Mouse (Mus musculus) fibroblast of lung, adult 2 months (primary cell): ENCODE results near the gene Hoxa10.

Source experiments
- DNase-seq: peaks from one replicate; pipeline ENCODE4 v3.0.0-alpha.2; 2011; ENCODE audit warnings: low read depth

Hoxa10 gene

DNA sequence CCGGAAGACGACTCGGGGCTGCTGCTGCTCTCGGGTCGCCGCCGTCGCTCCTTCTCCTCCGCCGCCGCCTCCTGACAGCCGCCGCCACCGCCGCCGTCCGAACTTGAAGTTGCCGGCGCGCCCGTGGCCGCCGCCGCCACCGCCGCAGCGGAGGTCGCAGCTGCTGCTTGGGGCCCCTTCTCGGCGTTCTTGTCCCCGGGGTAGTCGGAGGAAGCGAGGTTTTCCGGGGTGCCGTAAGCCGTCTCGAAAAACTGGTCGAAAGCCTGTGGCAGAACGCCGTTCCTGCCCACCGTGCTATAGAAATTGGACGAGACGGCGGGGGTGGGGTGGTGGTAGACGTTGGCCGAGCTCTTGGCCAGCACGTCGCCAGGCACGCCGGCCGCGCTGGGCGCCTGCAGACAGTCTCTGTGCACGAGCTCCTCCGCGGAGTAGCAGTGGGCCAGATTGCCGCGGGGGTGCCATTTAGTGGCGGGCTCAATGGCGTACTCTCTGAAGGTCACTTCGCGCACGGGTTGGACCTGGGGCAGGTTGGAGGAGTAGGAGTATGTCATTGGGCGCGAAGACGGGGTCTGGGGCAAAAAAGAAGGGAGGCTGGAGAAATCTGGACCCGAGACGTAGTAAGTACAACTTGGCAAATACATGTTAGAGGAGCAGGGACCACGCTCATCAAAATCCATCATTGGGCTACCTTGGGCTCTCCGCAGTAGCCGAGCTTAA, 4.5 kb upstream of the Hoxa10 start:
- no peak for DNase-seq

DNA sequence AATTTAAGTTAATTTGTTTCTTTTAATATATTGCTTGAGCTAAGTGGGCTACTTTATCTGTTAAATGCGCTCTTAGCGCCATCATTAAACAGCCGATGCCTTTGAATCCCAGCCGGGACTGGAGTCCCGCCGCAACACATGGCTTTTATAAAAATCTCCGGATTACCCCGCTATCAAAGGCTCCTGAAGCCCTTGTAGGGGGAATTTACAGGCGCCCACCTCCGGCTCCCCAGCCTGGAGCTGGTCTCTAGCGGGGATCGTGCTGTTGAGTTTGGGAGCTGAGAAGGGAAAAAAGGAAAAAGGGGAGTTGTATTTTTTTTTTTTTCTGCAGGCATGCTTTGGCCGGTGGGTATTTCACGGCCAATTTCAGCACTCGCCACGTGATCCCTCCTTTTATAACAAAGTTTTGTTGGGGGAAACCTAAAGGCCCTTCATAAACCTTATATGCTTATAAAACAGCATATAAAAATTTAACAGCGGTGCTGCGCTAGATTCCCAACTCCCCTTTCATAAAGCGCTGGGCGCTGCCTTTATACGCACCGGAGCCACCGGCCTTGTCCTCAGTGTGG, 3.9 kb upstream of the Hoxa10 start:
- no peak for DNase-seq

DNA sequence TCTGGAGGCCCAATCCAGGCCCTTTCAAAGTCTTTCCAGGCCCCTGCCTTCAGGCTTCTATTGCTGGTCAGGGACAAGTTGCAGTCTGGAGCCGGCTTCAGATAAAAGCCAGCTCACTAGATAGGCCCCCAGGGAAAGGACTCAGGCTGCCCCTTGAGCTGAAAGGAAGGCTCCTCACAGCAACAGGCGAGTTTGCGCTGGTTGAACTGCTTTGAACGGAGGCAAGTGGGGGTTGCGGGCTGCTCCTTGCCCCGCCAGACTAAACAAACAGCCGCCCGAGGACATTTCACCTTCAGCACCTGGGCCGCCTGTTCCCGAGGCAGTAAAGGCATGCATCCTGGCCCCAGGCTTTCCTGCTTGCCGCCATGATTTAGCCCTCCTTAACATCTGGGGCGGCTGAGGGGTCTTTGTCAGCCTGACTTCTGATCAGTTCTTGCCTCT, 3.0 kb upstream of the Hoxa10 start:
- no peak for DNase-seq

DNA sequence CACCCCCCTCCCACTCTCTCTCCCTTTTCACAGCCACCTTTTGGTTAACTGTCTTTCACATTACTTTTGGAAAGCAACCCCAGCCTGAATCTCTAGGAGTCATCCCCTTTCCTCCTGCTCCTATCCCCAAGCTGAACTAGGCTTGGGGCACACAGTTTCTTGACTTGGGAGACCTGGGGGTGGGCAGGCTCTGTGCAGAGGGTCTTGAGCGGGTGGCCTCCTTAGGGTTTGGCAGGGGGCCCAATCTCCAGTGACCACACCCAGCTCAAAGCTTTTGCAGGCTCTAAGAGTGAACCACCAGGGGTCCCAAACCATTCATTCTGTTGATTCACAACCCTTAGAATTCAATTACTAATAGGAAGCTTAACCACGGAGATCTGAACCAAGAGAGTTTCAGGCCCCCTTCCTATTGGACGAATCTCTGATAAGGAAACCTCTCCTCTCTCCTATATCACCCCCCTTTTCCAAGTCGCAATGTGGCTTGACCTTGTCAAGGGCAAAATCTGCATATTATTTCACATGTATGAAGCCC, 2.2 kb upstream of the Hoxa10 start:
- DNase-seq: no peak

DNA sequence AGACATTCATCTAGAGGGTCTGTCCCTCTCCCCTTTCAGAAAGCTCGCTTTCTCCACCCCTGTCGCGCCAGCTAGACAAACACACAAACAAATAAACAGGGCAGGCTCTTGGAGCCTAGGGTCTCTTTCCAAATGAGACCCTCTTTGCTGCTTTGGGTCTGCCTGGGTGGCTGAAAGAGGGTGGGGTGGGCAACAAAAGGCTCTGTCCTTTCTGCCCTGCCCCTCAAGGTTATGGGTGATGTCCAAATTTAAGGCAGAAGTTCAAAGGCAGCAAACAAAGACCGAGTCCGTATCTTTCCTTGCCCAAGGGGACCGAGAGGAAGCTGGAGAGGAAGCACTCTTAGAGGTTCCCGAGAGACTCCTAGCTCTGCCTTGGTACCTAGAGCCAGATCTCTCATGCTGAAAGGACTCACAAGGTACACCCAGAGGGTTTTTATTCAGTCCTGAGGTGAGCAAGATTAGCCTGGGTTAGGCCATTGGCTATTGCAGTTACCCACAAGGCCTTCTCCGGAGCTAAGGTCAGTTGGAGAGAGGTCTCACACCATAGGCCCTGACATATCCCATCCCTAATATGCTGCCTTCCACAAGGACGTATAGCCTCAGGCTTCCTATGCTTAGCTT, 457 bp upstream of the Hoxa10 start:
- no peak for DNase-seq

DNA sequence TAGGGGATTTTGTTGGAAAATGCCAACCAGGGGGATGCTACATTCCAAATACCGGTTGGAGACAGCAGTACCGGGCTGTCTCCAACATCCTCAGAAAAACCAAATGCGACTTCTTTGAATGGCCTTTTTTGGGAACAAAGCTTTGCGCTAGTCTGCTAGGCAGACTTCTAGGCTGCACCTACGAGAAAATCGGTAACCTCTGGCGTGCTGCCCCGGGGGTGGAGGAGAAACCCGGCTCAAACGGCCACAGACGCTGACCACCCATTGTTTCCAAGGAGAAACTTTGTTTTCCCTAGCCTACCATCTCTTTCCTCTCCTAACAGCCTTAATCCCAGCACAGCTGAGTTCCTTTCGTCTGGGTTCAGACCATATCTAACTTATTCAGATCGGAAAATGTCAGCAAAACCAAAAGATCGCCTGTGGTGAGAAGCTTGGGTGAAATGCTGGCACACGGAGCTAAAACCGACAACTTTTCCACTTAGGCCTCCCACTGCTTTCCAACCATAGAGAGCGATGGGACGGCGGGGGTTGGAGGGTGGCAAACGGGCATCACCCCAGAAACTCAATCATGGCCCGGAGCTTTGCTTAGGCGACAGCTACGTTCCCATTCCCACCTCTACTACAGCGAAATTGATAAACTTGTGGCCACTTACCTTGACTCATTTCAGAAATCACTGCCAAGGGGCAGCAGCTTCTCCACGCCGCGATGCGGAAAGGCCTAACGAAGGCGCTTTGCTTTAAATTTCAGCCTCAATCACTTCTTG, 847 bp downstream of the Hoxa10 start:
- no peak for DNase-seq

DNA sequence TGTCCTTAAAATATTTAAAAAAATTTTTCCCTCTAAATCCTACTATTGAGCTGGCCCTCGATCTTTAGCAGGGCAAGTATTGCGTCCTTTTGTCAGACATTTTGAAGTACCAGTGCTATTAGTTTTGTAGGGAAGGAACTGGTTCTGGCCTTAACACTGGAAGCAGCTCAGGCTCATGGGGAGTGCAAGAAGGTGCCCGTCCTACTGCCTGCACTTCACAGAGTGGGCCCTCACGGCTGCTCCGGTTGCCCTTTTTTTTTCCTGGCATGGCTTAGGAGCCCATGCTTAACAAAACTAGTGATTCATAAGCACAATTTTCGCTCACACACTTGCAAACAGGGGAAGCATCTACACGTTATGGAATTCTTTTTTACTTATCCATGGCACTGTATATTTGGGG, 1.7 kb downstream of the Hoxa10 start:
- no peak for DNase-seq

DNA sequence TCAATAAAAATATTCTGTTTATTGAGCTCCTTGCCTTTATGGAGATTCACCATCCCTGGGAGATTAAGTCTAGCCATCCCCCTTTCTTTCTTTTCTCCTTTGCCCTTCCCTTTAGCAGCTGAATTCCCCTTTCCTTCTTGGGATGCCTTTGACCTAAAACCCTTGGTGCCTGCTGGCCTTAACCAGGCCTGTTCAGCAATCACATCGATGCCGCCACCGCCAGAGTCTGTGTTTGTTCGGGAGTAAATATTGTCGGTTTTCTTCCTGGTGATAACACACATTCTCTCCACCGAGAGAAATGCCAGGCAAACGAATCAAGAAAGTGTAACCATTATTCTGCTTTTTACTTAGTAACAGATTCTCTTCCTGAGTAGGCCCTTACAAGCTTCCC, 2.5 kb downstream of the Hoxa10 start:
- DNase-seq: no peak

DNA sequence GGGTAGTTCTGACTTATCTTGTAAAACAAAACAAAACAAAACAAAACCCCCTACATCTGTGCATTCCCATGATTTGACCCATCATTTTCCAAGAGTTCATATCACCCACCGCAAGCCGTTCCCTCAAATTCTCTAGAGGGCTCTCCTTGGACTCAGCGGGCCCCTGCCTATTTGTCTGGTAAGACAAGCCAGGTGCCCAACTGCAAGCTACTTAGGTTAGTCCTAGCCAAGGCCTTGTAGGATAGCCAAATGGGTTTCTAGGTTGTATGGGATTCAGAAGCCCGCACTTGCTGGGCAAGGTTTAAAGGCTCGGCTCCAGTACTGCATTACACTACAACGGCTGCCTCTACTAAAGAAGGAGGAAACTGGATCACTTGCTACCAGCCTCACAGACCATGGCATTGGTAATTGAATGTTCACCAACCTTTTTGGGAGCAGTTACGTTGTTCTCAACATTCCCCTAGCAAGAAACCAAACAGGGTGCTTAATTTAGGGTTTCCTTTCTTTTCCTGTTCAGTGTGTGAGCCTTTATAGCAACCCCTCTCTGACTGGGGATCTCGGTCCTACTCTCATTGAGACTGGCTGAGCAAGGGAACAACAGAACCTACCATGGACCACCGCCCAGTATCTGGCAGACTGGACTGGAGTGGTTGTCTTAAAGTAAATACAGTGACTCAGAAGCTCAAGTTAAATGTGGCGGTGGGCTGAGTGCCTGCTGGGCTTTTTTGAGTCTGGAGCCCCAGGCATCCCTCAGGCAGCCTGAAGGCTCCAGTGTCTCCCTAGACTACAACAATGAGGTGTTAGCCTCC, 3.1 kb downstream of the Hoxa10 start:
- DNase-seq: no peak

DNA sequence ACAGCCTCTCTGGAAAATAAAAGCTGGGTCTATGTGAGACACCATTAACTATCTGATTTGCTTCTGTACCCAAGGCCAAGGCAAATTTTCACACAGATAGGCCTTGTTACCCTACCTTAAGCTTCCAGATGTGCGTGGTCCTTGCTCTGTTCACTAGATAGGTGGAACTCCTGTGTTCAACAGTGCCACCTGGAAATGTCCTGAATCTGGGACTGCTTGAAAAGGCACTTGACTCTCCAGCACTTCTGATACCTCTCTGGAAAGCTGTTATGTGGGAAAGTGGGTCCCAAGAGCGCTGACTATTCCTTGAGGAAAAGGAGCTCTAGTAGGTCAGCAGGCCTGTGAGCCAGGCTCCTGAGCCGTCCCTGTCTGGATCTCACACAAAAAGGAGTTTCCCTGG, 3.8 kb downstream of the Hoxa10 start:
- no peak for DNase-seq

DNA sequence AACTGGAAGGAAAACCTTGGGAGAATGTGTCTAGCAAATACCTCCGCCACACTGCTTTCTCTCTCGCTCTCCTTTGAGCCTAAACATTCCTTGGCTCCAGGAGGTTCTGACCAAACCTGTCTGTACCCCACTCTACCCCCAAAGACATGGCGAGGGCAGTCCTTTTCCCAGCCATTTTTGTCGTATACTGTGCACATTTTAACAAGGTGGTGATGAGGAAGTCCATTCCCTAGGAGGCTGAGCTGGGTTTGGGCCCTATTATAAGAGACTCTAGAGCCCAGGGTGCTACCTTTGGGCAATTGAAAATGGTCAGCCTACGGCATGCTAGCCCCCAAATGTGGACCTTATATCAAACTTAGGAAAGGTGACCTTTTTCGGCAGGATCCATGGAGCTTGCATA, 4.8 kb downstream of the Hoxa10 start:
- DNase-seq: no peak

DNA sequence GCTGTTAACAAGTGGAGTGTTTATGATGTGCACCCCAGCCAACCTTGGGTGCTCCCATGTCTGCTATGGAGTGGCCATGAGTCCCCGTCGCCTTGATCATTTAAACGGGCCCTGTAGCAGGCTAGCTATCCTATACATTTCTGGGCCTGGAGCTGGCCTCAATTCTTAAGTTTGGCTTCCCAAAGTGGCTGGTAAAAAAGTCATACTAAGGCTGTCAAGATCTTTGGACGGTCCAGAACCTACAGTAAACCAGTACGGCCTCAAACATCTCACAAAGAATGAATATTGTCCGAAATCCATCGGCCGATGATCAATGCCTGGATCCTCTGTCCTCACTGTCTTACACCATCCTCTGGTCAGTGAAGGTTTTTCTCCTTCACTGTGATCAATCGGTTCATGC, 5.4 kb downstream of the Hoxa10 start:
- no peak for DNase-seq

DNA sequence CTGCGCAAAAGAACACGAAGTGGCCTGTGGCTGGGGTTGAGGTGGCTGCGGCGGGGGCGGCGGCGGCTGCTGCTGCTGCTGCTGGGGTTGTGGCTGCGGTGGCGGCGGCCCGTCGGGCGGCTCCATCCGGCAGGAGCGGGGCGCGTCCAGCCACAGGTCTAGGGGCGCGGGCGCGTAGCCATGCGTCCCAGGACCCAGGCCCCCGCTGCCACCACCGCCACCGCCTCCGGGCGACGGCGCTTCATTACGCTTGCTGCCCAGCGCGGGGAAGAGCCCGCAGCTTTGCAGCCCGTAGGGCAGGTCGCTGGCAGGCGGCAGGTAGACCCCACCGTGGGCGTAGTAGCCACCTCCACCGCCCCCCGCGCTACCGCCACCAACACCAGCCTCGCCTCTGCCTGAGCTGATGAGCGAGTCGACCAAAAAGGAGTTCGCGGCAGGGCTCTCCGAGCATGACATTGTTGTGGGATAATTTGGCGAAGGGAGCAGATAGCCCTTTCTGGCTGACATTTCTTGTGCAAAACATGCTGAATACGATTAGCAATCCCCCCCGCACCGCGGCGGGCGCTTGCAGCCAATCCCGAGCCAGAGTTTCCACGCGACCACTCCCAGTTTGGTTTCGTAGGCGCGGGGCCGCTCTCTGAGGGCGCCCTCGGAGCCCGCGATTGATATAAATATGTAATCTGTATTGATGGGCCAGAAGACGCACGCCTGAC, 6.1 kb downstream of the Hoxa10 start:
- DNase-seq: no peak

DNA sequence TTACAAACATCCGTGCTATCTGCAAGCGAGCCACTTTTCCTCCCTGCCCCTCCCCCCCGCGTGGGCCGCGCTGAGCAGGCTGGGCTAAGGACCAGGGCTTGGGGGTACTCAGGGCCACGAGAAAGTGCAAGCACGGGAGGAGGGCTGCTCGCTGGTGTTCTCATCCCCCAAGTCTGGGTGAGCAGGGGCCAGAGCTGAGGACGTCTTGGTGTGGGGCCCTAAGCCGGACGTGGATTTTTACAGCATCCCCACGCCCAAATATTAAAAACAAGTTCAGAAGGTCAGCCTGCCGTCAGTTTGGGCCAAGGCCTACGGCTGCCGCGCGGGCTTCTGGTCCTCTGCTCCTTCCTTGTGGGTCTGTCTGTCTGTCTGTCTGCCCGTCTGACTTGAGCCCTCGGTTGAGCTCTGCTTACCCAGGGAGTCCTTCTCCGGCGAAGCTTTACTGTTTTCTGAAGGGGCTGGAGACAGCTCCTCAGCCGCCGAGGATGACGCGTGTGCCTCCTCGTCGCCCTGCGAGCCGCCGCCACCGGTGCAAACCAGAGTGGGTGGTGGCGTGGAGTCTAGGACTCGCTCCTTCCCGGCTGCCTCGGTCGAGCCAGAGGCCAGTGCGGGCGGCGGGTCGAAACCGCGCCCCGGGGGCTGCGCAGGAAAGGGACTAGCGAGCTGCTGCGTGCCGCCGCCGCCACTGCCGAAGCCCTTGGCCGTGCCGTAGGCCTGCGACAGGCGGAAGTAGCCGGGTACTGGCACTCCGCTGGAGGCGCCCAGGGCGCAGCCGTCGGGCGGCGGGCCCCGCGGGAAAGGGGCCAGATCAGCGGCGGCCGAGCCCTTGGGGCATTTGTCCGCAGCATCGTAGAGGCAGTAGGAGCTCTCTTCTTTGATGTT, 6.9 kb downstream of the Hoxa10 start:
- no peak for DNase-seq

DNA sequence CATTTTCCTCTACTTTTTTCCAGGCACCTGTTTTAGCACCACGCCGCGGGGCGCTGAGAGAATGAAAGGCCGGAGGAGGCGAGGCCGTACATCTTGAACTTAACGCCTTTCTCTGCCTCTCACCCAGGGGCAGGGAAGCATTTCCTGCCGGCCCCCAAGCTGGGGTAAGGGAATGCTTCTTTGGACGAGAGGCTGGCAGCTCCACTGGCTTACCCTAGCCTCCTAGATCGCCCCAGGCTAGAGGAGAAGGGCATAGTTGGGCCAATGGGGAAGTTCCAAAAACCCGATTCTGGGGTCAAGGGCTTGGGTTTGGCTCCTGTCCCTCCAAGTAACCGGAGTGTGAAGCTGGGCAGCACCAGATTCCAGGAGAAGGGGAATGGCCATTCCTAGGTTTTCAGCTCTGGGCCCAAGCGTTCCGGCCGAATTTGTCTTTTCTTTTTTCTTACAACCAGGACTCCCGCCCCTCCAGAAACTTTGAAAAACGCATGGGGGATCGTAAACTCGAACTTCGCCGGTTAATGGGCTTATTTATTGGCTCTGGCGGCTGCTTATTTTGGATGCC, 7.6 kb downstream of the Hoxa10 start:
- no peak for DNase-seq

DNA sequence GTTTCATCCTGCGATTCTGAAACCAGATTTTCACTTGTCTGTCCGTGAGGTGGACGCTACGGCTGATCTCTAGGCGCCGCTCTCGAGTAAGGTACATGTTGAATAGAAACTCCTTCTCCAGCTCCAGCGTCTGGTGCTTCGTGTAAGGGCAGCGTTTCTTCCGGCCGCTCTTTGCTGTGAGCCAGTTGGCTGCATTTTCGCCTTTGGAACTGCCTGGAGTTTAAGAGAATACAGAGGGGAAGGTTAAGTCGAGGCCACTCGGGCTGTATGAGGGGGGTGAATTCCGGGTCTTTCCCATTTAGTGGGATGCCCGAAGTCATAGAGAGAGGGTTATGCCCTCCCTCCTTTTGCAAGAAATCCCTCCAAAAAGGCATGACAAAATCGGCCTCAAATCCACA, 8.1 kb downstream of the Hoxa10 start:
- DNase-seq: no peak

DNA sequence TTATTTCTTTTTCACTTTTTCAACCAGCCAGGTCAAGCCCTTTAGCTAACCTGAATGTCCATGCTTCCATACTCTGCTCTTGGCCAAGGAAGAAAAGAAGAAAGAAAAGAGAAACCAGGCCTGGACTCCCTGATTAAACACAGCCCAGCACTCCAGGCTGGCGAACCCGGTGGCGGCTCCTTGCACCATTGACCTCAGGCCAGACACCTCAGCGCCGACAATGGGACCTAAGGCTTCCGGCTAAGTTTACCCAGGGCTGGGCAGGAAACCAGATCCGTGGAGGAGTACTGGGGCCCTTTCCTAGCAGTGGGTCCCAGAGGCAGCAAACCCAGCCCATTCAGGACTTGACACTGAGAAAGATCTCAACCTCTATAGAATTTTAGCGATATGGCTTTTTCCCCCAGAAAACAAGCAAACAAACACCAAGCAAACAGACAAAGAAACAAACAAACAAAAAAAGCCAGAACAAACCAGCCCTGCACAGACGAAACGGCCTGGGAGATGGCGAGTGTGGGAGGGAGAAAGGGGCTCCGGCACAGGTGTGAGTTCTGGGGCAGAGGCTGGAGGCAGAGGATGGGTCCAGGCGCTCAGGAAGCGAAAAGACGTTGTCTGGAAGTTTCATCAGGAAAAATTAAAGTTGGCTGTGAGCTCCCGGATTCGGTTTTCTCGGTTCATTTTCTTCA, 8.6 kb downstream of the Hoxa10 start:
- no peak for DNase-seq

DNA sequence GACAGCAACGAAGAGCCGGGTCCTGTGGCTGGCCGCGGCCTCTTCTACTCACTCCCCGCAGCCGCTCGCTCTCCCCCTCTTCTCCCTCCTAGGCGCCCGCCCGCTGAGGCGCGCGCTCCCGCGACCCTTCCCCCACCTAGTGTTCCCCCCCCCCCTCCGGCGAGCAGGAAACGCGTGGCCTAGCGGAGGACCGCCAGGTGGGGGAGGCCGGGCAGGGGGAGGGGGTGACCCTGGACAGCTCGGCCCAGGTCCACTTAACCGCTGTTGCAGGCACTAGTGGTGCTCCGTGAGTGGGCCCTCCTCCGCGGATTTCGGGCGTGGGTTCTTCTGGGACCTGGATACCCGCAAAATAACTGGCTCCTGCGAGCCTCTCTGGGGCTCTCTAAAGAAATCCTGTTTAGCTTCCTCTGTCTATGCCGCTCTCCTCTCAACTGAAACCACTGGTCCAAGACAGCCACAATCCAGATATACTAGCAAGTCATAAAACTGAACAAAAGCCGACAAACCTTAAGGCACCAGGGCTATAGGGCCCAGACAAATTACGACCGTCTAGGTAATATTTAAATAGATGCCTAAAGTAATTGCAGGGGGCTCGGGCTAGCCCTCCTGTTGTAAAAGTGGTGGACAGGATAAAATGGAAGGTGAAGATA, 10.0 kb downstream of the Hoxa10 start, which contains the start of gene Hoxa9:
TSS of gene Hoxa9 (minus strand) at position 574 of the 650 bp plus-strand sequence.
- no peak for DNase-seq
